Mouse (Mus musculus) gastrocnemius, adult 8-10 months (tissue): Measurements from ENCODE around the gene Mmaa. TPM values are rescaled to one million over a fixed set of nuclear protein-coding genes. Genes with fewer than 3 reads are reported as not detected.

Experiments used
- DNase-seq, 2 experiments: peaks; one replicate each; pipeline ENCODE4 v3.0.0; 2022; ENCODE audit warnings: low spot score in 2 of 2
- total RNA-seq, 4 experiments: library from RNA; stranded (reverse); gene quantifications; 2 replicates each; pipeline ENCODE4 v1.2.4; 2022

Mmaa gene
- total RNA-seq, 4 experiments from 2014 or later = 14.9 to 18.5 (median 17.3) TPM

GRCm38 (mm10) chr8:79222752-79223141, 72.0 kb downstream of the Mmaa start:
- DNase-seq = no peak

- DNase-seq = no peak
Observed at GRCm38 (mm10) chr8:79222106-79222751, 72.5 kb downstream of the Mmaa start.

Other genes with a start within 250 kb of the Mmaa start
- not detected for gene 1700011L22Rik, start 46.4 kb downstream of the Mmaa start, total RNA-seq
- gene Smad1, start 104.6 kb upstream of the Mmaa start, total RNA-seq = 10 to 100 TPM in 1 of 4 experiments, 1 to 10 TPM in 3; 7.5 to 10.3 (median 8.8) TPM